Mouse (Mus musculus) heart, embryonic 11.5 days (tissue): Measurements from ENCODE around the gene Traip. TPM values are rescaled to one million over a fixed set of nuclear protein-coding genes. Genes with fewer than 3 reads are reported as not detected.

Experiments
- ATAC-seq: fragments of 200-750 bp; cut with Nextera tagmentation; replicated peaks from 2 replicates; pipeline ENCODE4 v1.8.0; 2017; ENCODE audit warnings: moderate library complexity; ENCODE audit not compliant: insufficient number of reproducible peaks, low FRiP score, low TSS enrichment
- H3K27ac ChIP-seq: fragments of 300-500 bp; sonication (generic); 2 replicates; pipeline ENCODE4 v1.5.1; 2014; ENCODE audit warnings: mild to moderate bottlenecking, low read depth, low read length
- H3K27me3 ChIP-seq: fragments of 300-500 bp; sonication (generic); 2 replicates; pipeline ENCODE4 v1.6.1; 2014; ENCODE audit warnings: mild to moderate bottlenecking, low read length, mixed read lengths; ENCODE audit not compliant: control insufficient read depth, insufficient read depth
- H3K36me3 ChIP-seq: fragments of 300-500 bp; sonication (generic); 2 replicates; pipeline ENCODE4 v1.6.1; 2014; ENCODE audit warnings: mild to moderate bottlenecking, low read length, moderate library complexity, mixed read lengths; ENCODE audit not compliant: control insufficient read depth, insufficient read depth
- H3K4me1 ChIP-seq: fragments of 300-500 bp; sonication (generic); 2 replicates; pipeline ENCODE4 v1.6.1; 2014; ENCODE audit warnings: low read length; ENCODE audit not compliant: control insufficient read depth, insufficient read depth
- H3K4me2 ChIP-seq: fragments of 300-500 bp; sonication (generic); 2 replicates; pipeline ENCODE4 v1.6.1; 2014; ENCODE audit warnings: mild to moderate bottlenecking, moderate library complexity
- H3K4me3 ChIP-seq: fragments of 300-500 bp; sonication (generic); 2 replicates; pipeline ENCODE4 v1.5.1; 2014; ENCODE audit warnings: low read depth, low read length
- H3K9ac ChIP-seq: fragments of 300-500 bp; sonication (generic); 2 replicates; pipeline ENCODE4 v1.6.1; 2014; ENCODE audit warnings: mild to moderate bottlenecking, low read depth, low read length, moderate library complexity
- H3K9me3 ChIP-seq: fragments of 300-500 bp; sonication (generic); replicated peaks from 2 replicates; pipeline ENCODE4 v1.6.1; 2016; ENCODE audit warnings: low read length; ENCODE audit not compliant: control insufficient read depth
- WGBS: fragments of 180-500 bp; shearing (Covaris S2); extraction: QIAGEN DNeasy Blood & Tissue Kit; methylation state at CpG from one replicate; pipeline ENCODE4 v1.1.7; 2014; ENCODE audit not compliant: insufficient replicate concordance; 5-methylcytosine and 5-hydroxymethylcytosine counted together
- polyA plus RNA-seq: library from polyadenylated mRNA; unstranded; fragments of >200 nt; fragmentation: Nextera tagmentation; extraction: Ambion mirVana; gene quantifications from 2 replicates; pipeline ENCODE4 v1.2.1, GENCODE M21; 2014

Gene Traip
- polyA plus RNA-seq, 1 experiment from 2014 or later = 14.5 TPM

- peak overlapping the region; percentile 29; the same call in 1 of the 2 replicates for H3K27ac ChIP-seq
- H3K4me2 ChIP-seq = peak overlapping the region; percentile 49
- H3K4me1 ChIP-seq = peaks cover 33% of the 10 kb centered on the region
- no peak for ATAC-seq
- peak overlapping the region; percentile 18; the same call in 1 of the 2 replicates for H3K4me3 ChIP-seq
- H3K9ac ChIP-seq = peak overlapping the region; percentile 44; the same call in 1 of the 2 replicates
- 30% methylated on average over 18 of the region's 18 CpGs for WGBS
- H3K9me3 ChIP-seq = no peaks in the 10 kb centered on the region
- H3K36me3 ChIP-seq = no peaks in the 10 kb centered on the region
- H3K27me3 ChIP-seq = no peaks in the 10 kb centered on the region; the same call in 1 of the 2 replicates
Observed at GRCm38 (mm10) chr9:107908410-107909158, 41.4 kb upstream of the Traip start.

- Histone ChIP-seq H3K9me3 (no peaks in the 10 kb centered on the region), H3K27me3 (peaks cover 8% of the 10 kb centered on the region; the same call in 1 of the 2 replicates), H3K9ac (no peak overlapping the region), H3K4me1 (peaks cover 30% of the 10 kb centered on the region), H3K36me3 (no peaks in the 10 kb centered on the region), H3K4me2 (peak overlapping the region; percentile 3; the same call in 1 of the 2 replicates), H3K27ac (peak overlapping the region; percentile 62), H3K4me3 (no peak overlapping the region)
- 72% methylated on average over 15 of the region's 15 CpGs for WGBS
- no peak for ATAC-seq
Observed at GRCm38 (mm10) chr9:107910025-107910769, 39.7 kb upstream of the Traip start.

GRCm38 (mm10) chr9:107914764-107915420 lies 35.0 kb upstream of the Traip start:
- no peak for ATAC-seq
- Histone ChIP-seq H3K27me3 (peaks cover 14% of the 10 kb centered on the region; the same call in 1 of the 2 replicates), H3K4me1 (peaks cover 8% of the 10 kb centered on the region), H3K36me3 (no peaks in the 10 kb centered on the region), H3K4me3 (no peak overlapping the region), H3K4me2 (no peak overlapping the region), H3K9ac (no peak overlapping the region), H3K27ac (no peak overlapping the region), H3K9me3 (no peaks in the 10 kb centered on the region)
- 67% methylated on average over 16 of the region's 16 CpGs for WGBS

- 30% methylated on average over 13 of the region's 13 CpGs for WGBS
- no peak for ATAC-seq
Observed at GRCm38 (mm10) chr9:107917895-107918608, 31.9 kb upstream of the Traip start.

GRCm38 (mm10) chr9:107918884-107919283 lies 31.1 kb upstream of the Traip start:
- Histone ChIP-seq H3K36me3 (no peaks in the 10 kb centered on the region), H3K27me3 (peaks cover 14% of the 10 kb centered on the region; the same call in 1 of the 2 replicates), H3K27ac (no peak overlapping the region), H3K9ac (no peak overlapping the region), H3K9me3 (no peaks in the 10 kb centered on the region), H3K4me1 (peaks cover 13% of the 10 kb centered on the region), H3K4me3 (no peak overlapping the region), H3K4me2 (no peak overlapping the region)
- no peak for ATAC-seq
- 77% methylated on average over 6 of the region's 6 CpGs for WGBS

More at GRCm38 (mm10) chr9:107917895-107918608, 31.9 kb upstream of the Traip start:
- Histone ChIP-seq H3K9me3 (no peaks in the 10 kb centered on the region), H3K4me2 (no peak overlapping the region), H3K4me3 (no peak overlapping the region), H3K27ac (no peak overlapping the region), H3K4me1 (peaks cover 8% of the 10 kb centered on the region), H3K27me3 (peaks cover 14% of the 10 kb centered on the region; the same call in 1 of the 2 replicates), H3K9ac (no peak overlapping the region), H3K36me3 (no peaks in the 10 kb centered on the region)

- Histone ChIP-seq H3K27ac (no peak overlapping the region), H3K4me2 (no peak overlapping the region), H3K36me3 (no peaks in the 10 kb centered on the region), H3K9ac (no peak overlapping the region), H3K27me3 (peaks cover 10% of the 10 kb centered on the region; the same call in 1 of the 2 replicates), H3K9me3 (no peaks in the 10 kb centered on the region), H3K4me3 (no peak overlapping the region), H3K4me1 (peaks cover 17% of the 10 kb centered on the region)
- 66% methylated on average over 5 of the region's 5 CpGs for WGBS
- no peak for ATAC-seq
Observed at GRCm38 (mm10) chr9:107919441-107919840, 30.5 kb upstream of the Traip start.

- no peak overlapping the region for H3K4me2 ChIP-seq
- H3K4me3 ChIP-seq = no peak overlapping the region
- WGBS = 25% methylated on average over 7 of the region's 7 CpGs
- H3K27ac ChIP-seq = no peak overlapping the region
- no peaks in the 10 kb centered on the region for H3K27me3 ChIP-seq
- H3K4me1 ChIP-seq = peaks cover 25% of the 10 kb centered on the region
- no peaks in the 10 kb centered on the region for H3K36me3 ChIP-seq
- no peaks in the 10 kb centered on the region for H3K9me3 ChIP-seq
- no peak overlapping the region for H3K9ac ChIP-seq
- ATAC-seq = no peak
Observed at GRCm38 (mm10) chr9:107923021-107923420, 26.9 kb upstream of the Traip start.

GRCm38 (mm10) chr9:107923956-107924355 lies 26.0 kb upstream of the Traip start:
- no peak overlapping the region for H3K27ac ChIP-seq
- H3K4me1 ChIP-seq = peaks cover 30% of the 10 kb centered on the region
- ATAC-seq = no peak
- WGBS = 38% methylated on average over 6 of the region's 6 CpGs
- no peak overlapping the region for H3K4me3 ChIP-seq
- H3K36me3 ChIP-seq = no peaks in the 10 kb centered on the region
- H3K4me2 ChIP-seq = 0 out of 2 replicates have a peak overlapping the region, but pooled peaks have one; percentile 6
- no peaks in the 10 kb centered on the region for H3K27me3 ChIP-seq
- no peak overlapping the region for H3K9ac ChIP-seq
- H3K9me3 ChIP-seq = no peaks in the 10 kb centered on the region
